Mouse (Mus musculus) urinary bladder, postnatal 4 days (tissue): ENCODE results near the gene Zdhhc22.

ENCODE experiments used
- DNase-seq, 2 experiments: peaks; one replicate each; pipeline ENCODE4 v3.0.0; 2021 to 2022; ENCODE audit warnings: low spot score in 2 of 2

The Zdhhc22 gene

DNA sequence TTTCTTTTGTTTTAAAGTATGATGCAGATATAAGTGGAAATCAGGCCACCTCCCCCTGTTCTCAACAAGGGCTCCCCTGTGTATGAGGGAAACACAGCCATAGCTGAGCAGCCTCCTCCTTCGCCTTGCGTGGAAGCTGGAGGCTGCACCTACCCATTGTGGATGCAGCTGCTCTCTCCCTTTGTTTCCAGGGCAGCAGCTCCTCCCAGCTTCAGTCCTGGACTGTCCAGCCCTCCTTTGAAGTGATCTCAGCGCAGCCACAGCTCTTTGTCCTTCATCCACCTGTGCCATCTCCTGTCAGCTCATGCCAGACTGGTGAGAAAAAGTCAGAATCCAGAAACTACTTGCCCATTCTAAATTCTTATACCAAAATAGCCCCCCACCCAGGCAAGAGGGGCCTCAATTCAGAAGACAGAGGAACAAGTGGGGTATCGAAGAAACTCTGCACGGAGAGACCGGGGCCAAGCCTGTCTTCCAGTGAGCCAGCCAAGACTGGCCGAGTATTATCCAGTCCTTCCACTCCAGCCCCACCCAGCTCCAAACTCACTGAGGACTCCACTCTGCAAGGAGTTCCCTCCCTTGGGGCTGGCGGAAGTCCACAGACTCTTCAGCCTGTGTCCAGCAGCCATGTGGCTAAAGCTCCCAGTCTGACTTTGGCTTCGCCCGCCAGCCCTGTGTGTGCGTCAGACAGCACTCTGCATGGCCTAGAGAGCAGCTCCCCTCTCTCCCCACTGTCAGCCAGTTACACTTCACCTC, 28.5 kb downstream of the Zdhhc22 start:
- DNase-seq, result peak; percentile 68 to 79

GRCm38 (mm10) chr12:86960791-86961335, 29.4 kb downstream of the Zdhhc22 start:
- no peak for DNase-seq

- no peak for DNase-seq
These were observed 30.1 kb downstream of the Zdhhc22 start for GRCm38 (mm10) chr12:86960138-86960537.

DNA sequence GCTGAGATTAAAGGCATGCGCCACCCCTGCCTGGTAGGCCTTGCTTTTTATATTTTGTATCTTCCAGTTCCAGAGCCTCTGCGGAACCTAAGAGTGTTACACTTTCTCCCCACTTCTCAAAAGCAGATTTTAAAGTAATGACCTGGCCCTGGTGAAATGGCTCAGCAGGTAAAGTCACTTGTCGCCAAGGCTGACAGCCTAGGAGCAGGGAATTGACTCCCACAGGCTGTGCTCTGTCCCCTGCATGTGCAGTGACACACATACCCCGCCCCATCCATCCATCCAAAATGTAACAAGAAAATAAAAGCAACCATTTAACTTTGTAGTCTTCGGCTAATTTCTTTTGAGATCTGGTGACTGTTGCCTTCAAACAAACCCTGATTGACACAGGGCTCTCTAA, 30.6 kb downstream of the Zdhhc22 start:
- no peak for DNase-seq

GRCm38 (mm10) chr12:86958558-86958957, 31.7 kb downstream of the Zdhhc22 start:
- no peak for DNase-seq

GRCm38 (mm10) chr12:86955894-86956293, 34.3 kb downstream of the Zdhhc22 start:
- DNase-seq, result no peak

- DNase-seq, result no peak
These were observed 37.8 kb downstream of the Zdhhc22 start for GRCm38 (mm10) chr12:86952331-86952850.

- DNase-seq, result no peak
These were observed 39.3 kb downstream of the Zdhhc22 start for GRCm38 (mm10) chr12:86950961-86951360.

- no peak for DNase-seq
These were observed 39.9 kb downstream of the Zdhhc22 start for GRCm38 (mm10) chr12:86950161-86950960.

DNA sequence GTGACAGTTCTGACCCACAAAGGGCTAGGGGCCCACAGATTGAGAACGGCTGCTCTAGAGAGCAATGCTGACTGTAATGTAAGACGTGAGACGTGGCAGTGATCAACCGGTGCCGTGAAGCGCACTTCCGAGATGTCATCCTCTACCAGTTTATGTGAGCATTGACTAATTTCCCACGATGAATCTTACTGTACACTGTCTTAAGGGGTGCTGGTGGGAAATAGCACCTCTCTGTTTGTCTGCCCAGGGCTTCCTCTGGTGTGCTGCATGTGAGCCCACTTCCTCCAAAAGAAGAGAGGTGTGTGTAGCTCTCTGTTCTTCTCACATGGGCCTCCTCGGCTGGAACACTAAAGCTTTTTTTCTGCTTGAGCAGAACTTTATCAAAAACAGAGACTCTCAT, 40.7 kb downstream of the Zdhhc22 start:
- DNase-seq, result no peak

GRCm38 (mm10) chr12:86948627-86949026, 41.6 kb downstream of the Zdhhc22 start:
- no peak for DNase-seq

DNA sequence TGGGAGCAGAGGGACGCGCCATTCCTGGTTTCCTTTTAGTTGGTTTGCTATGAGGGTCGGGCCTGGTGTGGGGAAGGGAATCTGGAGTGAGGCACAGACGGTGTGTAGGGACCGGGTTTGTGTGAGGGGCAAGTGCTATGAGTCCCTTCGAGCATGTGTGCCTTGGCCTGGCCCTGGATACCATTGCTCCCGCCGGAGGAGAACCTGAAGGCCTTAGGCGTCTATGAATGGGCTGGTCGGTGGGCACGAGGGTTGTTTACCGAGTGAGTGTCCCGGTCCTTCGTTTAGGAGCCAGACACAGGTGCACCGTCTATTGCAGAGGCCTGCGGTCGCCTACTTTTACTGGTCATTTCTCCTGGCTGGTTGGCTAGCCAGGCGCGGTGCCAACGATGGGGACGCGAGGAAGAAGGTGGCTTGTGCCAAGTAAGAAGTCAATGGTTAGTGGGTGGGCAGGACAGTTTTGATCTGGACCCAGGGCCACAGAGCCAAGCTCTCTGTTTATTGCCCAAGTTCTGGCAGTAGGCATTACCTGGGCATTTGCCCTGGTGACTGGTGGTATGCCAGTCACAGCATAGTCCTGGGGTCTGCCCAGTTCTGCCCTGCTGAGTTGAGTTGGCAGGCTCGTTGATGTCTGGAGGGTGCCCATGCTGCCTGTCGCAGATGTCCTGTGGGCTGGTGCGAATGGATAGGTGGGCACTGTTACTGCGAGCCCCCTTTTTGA, 42.4 kb downstream of the Zdhhc22 start:
- peak; percentile 28 to 64 for DNase-seq

DNA sequence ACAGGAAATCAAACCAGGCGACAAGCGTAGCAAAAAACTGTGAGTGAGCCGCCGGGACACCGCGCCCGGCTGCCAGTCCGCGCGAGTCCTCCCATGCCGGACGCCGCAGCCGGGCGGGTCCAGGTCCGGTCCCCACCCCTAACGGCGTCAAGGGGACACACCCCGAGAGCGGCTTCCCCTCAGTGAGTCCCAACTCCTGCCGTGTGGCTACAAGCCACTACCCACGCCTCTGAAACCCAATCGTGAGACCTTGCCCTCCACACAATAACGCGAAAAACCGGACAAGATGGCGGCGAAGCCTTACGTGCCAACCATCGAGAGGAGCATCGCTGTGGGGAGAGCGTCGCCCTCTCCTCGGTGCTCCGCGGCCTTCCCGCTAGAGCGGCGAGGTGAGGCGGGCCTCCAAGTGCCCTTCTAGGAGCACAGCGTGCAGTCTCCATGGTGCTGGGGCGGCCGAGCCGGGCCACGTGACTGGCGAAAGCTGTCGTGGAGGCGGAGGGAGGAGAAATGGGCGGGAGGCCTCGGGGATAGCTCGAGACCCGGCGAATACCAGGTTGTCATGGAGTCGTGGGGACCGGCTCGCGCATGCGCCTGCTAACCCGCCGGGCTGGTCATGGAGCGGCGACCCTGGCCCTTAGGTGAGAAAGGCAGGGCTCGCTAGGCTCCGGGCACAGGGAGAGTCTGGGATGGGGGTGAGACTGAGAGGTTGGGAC, 43.2 kb downstream of the Zdhhc22 start, which contains the start of gene Cipc:
Gene Cipc (plus strand): TSS at position 182 of the 713 bp plus-strand sequence.
- DNase-seq, result peak; percentile 98 to 99

DNA sequence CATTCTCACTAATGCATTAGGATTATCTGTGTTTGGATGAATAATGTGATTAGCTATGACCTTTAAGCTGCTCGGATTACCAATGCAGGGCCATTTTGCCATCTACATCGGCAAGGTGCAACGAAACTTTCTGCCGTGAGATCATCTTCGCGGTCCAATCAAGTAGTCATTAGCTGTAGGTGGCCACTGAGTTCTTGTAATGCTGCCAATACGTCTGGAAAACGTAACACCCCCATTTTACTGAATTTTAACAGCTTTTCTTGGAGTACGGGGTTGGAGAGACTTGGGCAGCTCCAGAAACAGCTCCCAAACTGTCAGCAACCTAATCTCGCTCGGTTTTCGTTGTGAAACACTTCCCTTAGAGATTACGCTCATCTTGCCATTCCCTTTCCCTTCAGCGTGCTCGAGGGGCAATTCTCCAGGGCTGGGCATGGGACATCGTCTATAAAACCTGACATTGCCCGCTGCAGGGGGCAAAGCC, 43.9 kb downstream of the Zdhhc22 start:
- no peak for DNase-seq

GRCm38 (mm10) chr12:86945126-86945525, 45.1 kb downstream of the Zdhhc22 start:
- no peak for DNase-seq

DNA sequence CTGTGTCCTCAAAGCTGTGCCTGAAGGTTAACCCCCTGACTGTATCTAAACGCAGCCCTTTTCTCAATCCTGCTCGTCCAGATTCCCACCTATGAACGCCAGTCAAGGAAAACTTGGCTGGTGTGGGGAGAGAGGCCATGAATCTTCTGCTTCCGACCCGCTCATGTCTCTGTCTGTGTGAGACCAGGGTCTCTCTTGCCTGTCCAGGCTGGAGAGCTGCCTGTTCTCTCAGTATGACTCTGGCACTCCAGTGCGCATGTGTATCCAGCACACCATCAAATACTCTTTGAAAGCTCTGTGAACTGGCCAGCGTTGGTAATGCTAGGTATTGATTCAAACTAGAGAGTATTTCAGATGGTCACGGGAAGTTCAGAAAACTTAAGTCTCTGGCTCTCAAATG, 46.8 kb downstream of the Zdhhc22 start:
- DNase-seq, result no peak

GRCm38 (mm10) chr12:86941734-86942486, 48.3 kb downstream of the Zdhhc22 start:
- DNase-seq, result no peak

GRCm38 (mm10) chr12:86941173-86941572, 49.1 kb downstream of the Zdhhc22 start:
- DNase-seq, result no peak

GRCm38 (mm10) chr12:86938571-86938970, 51.7 kb downstream of the Zdhhc22 start:
- DNase-seq, result no peak
